Mouse (Mus musculus) cerebellum, adult 11-12 months (tissue): ENCODE results near the gene E130311K13Rik.

Source experiments
- DNase-seq: peaks from one replicate; pipeline ENCODE4 v3.0.0; 2022

Gene E130311K13Rik

GRCm38 (mm10) chr3:63928878-63929859 lies at the start of gene E130311K13Rik:
Gene E130311K13Rik (minus strand): TSS chr3:63929472.
- peak; percentile 87 for DNase-seq

GRCm38 (mm10) chr3:63977895-63978294 lies 48.6 kb upstream of the E130311K13Rik start:
- no peak for DNase-seq

- peak; percentile 93 for DNase-seq
Observed at GRCm38 (mm10) chr3:63975955-63976908, 47.0 kb upstream of the E130311K13Rik start, which contains the start of gene Gmps. Gene Gmps (plus strand): TSS chr3:63976106.

GRCm38 (mm10) chr3:63965929-63966328 lies 36.7 kb upstream of the E130311K13Rik start:
- DNase-seq, result no peak

- DNase-seq, result no peak
Observed at GRCm38 (mm10) chr3:63964922-63965249, 35.6 kb upstream of the E130311K13Rik start.

- peak; percentile 99 for DNase-seq
Observed at GRCm38 (mm10) chr3:63964100-63964921, 35.0 kb upstream of the E130311K13Rik start, which contains the start of gene Slc33a1. Gene Slc33a1 (minus strand): TSS chr3:63964768.

- no peak for DNase-seq
Observed at GRCm38 (mm10) chr3:63963421-63964099, 34.3 kb upstream of the E130311K13Rik start.

- no peak for DNase-seq
Observed at GRCm38 (mm10) chr3:63949837-63950236, 20.6 kb upstream of the E130311K13Rik start.

GRCm38 (mm10) chr3:63941204-63941850 lies 12.1 kb upstream of the E130311K13Rik start:
- DNase-seq, result peak; percentile 26

GRCm38 (mm10) chr3:63938928-63939327 lies 9.7 kb upstream of the E130311K13Rik start:
- DNase-seq, result no peak

GRCm38 (mm10) chr3:63919634-63920033 lies 9.6 kb downstream of the E130311K13Rik start:
- DNase-seq, result no peak

GRCm38 (mm10) chr3:63910301-63910700 lies 19.0 kb downstream of the E130311K13Rik start:
- no peak for DNase-seq

GRCm38 (mm10) chr3:63905241-63905640 lies 24.0 kb downstream of the E130311K13Rik start:
- no peak for DNase-seq

- DNase-seq, result no peak
Observed at GRCm38 (mm10) chr3:63904157-63904556, 25.1 kb downstream of the E130311K13Rik start.

GRCm38 (mm10) chr3:63900021-63900571 lies 29.2 kb downstream of the E130311K13Rik start:
- DNase-seq, result no peak

GRCm38 (mm10) chr3:63899309-63899695 lies 30.0 kb downstream of the E130311K13Rik start, which contains the start of gene Plch1:
Gene Plch1 (minus strand): TSS chr3:63899472.
- DNase-seq, result no peak

GRCm38 (mm10) chr3:63898581-63899308 lies 30.5 kb downstream of the E130311K13Rik start:
- peak; percentile 45 for DNase-seq

- DNase-seq, result no peak
Observed at GRCm38 (mm10) chr3:63897177-63897576, 32.1 kb downstream of the E130311K13Rik start.

- DNase-seq, result no peak
Observed at GRCm38 (mm10) chr3:63896303-63896702, 33.0 kb downstream of the E130311K13Rik start.

- no peak for DNase-seq
Observed at GRCm38 (mm10) chr3:63895786-63896185, 33.5 kb downstream of the E130311K13Rik start.
